In genomic region chr14:19794881-19795280, GRCm38 (mm10) we compare ENCODE assay signal across 14 mouse cellular contexts.
"Had no signal": no experiment of that assay in that cellular context is flagged by ENCODE, and none has a peak within 500 bp of the region (broad histone marks: within the 10 kb centered on the region; RNA-seq: fewer than 3 reads in every experiment).

No protein-coding gene starts in this region.

- H3K36me3 ChIP-seq: midbrain, embryonic 12.5 days; neural tube, embryonic 13.5 days had no signal

- H3K4me1 ChIP-seq: limb, embryonic 12.5 days; midbrain, embryonic 12.5 days; neural tube, embryonic 13.5 days had no signal

- H3K4me3 ChIP-seq: limb, embryonic 12.5 days; midbrain, embryonic 12.5 days; neural tube, embryonic 13.5 days had no signal

- DNase-seq: kidney, postnatal 25 days; layer of hippocampus, adult 9-11 months; layer of hippocampus, postnatal 36 days; lung, adult 18-20 months; retina, postnatal 1 day; right cerebral cortex, postnatal 4 days; spleen, adult 18-20 months; thymus, adult 18-20 months; thymus, postnatal 14 days had no signal

- H3K27me3 ChIP-seq: limb, embryonic 12.5 days; midbrain, embryonic 12.5 days; neural tube, embryonic 13.5 days had no signal

- H3K9ac ChIP-seq: limb, embryonic 12.5 days; liver, embryonic 14.5 days; midbrain, embryonic 12.5 days; neural tube, embryonic 13.5 days had no signal

- ATAC-seq: midbrain, embryonic 16.5 days had no signal

- H3K9me3 ChIP-seq: limb, embryonic 12.5 days; midbrain, embryonic 12.5 days; neural tube, embryonic 13.5 days had no signal

- H3K4me2 ChIP-seq: limb, embryonic 12.5 days; midbrain, embryonic 12.5 days; neural tube, embryonic 13.5 days had no signal

- H3K27ac ChIP-seq: limb, embryonic 12.5 days; liver, embryonic 14.5 days; midbrain, embryonic 12.5 days; neural tube, embryonic 13.5 days had no signal
